Mouse (Mus musculus) testis, adult 2 months (tissue): Measurements from ENCODE around the gene Iars2.

Experiments used
- CTCF ChIP-seq: fragments of 200-500 bp; IDR thresholded peaks from 2 replicates; pipeline ENCODE4 v1.5.1; 2012; ENCODE audit warnings: low read depth, mild to moderate bottlenecking, inconsistent platforms, low read length, moderate library complexity; ENCODE audit not compliant: control insufficient read depth, insufficient read depth, insufficient replicate concordance
- POLR2A ChIP-seq: fragments of 200-500 bp; IDR thresholded peaks from 2 replicates; pipeline ENCODE4 v1.6.1; 2012; ENCODE audit warnings: low read depth, mild to moderate bottlenecking, inconsistent platforms, low read length, moderate library complexity; ENCODE audit not compliant: control insufficient read depth

- no peak for TF ChIP-seq CTCF
- no peak for TF ChIP-seq POLR2A
These were observed 13.2 kb downstream of the Iars2 start for GRCm38 (mm10) chr1:185315846-185316568.
